Mouse (Mus musculus) lung, postnatal 0 days (tissue): Measurements from ENCODE around the gene Brd4.

Experiments used
- CTCF ChIP-seq: IDR thresholded peaks from 2 replicates; pipeline ENCODE4 v1.5.1; 2016; ENCODE audit warnings: antibody characterized with exemption, mild to moderate bottlenecking
- EP300 ChIP-seq: IDR thresholded peaks from 2 replicates; pipeline ENCODE4 v1.6.1; 2016; ENCODE audit warnings: antibody characterized with exemption, mild to moderate bottlenecking, control low read depth

GRCm38 (mm10) chr17:32322809-32323208 lies 38.3 kb upstream of the Brd4 start:
- no peak for TF ChIP-seq CTCF
- TF ChIP-seq EP300: no peak
